Mouse (Mus musculus): ENCODE results near the gene Hnrnpf.

Gene Hnrnpf

DNA sequence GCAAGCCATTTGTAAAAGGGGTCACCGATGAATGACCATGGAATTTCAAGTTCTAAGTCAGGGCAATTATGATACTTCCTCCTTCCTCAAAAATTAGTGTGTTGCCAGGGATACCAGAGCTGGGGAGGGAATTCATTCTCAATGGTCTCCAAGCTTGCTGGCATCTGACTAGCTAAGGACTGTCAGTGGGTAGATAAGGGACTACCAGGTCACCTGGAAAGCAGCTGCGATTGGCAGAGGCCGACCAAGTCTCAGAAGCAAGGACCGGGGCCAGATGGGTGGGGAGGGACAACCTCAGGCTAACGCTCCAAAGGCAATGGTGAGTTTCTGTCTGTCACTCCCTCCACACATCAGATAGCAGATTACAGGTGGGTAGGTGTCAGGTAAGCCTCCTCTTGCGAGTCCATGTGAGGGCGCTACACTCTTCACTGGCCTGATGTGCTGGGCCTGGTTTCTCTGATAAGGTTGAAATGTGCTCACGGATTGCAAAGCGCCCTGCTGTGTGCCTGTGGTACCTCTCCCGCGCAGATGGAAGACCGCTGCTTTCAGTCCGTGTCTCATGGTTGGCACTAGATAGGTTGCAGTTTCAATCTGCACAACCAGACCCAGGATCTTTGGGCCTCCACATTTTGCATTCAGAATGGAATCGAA is 56.9 kb downstream of the Hnrnpf start:
- no peaks in the 10 kb centered on the region for H3K27me3 ChIP-seq (ENCODE audit: control insufficient read depth, insufficient read depth, low read length, poor library complexity, severe bottlenecking)
- DNase-seq (ENCODE audit: low read depth, low spot score) = no peak
- no peaks in the 10 kb centered on the region for H3K36me3 ChIP-seq (ENCODE audit: control insufficient read depth, insufficient read depth, low read length, poor library complexity, severe bottlenecking)

DNA sequence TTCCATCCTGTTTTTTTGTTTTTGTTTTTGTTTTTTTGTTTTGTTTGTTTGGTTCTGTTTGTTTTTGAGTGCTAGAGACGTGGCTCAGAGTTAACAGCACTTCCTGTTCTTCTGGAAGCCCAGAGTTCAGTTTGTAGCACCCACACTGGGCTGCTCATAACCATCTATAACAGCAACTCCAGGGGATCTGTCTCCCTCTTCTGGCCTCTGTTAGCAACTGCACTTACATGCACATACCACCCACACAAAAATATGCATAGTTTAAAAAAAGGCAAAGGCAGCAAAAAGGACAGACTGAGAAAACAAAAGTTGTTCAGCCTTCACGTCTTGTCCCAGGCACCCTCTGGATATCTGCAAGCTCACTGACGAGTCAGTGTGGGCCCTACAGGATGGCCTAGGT is 63.1 kb downstream of the Hnrnpf start:
- H3K27me3 ChIP-seq (ENCODE audit: control insufficient read depth, insufficient read depth, low read length, poor library complexity, severe bottlenecking) = no peaks in the 10 kb centered on the region
- H3K36me3 ChIP-seq (ENCODE audit: control insufficient read depth, insufficient read depth, low read length, poor library complexity, severe bottlenecking) = no peaks in the 10 kb centered on the region
- peak; percentile 10 for DNase-seq (ENCODE audit: low read depth, low spot score)

DNA sequence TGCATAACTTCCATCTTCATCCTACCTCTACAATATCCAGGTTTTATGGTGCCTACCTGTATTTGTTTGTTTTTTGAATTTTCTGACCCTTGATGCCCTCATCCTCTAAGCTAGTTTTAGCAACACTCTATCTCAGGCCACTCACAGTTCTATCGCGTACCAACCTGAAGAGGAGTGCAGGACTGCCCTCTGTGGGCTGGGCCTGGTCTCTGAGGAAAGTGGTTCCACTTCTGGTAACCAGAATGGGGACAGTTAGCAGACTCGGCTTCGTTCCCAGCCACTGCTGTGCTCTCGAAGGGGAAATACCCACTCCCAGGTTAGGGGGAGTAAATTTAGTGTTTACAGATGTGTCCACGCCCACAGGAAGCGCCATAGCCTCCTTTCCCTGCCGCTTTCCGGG is 66.6 kb downstream of the Hnrnpf start:
- no peaks in the 10 kb centered on the region for H3K27me3 ChIP-seq (ENCODE audit: control insufficient read depth, insufficient read depth, low read length, poor library complexity, severe bottlenecking)
- peak; percentile 23 for DNase-seq (ENCODE audit: low read depth, low spot score)
- no peaks in the 10 kb centered on the region for H3K36me3 ChIP-seq (ENCODE audit: control insufficient read depth, insufficient read depth, low read length, poor library complexity, severe bottlenecking)

Measured in splenic B cell, adult 2 months (primary cell).